Mouse (Mus musculus) spleen, adult 12 weeks (tissue): ENCODE data around the gene Zfp385c.

Source experiments
- DNase-seq: peaks from one replicate; pipeline ENCODE4 v3.0.0; 2022; ENCODE audit warnings: low spot score

Gene Zfp385c

DNA sequence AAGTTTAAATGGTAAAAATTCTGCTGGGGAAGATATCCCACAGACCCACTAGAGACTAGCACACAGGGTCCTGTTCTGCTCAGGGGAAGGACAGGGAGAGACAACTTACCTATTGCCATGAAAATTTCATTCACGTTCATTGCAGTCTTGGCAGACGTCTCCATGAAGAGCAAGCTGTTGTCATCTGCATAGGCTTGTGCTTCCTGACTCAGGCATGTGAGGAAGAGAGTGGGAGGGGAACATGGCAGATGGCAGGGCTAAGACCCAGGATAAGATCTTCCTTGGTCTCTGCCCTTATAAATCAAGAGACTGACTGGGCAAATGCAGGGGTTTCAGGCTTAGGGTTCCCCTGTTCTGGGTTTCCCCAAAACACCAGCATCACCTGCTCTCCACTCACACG is 24.4 kb upstream of the Zfp385c start:
- DNase-seq, result no peak

DNA sequence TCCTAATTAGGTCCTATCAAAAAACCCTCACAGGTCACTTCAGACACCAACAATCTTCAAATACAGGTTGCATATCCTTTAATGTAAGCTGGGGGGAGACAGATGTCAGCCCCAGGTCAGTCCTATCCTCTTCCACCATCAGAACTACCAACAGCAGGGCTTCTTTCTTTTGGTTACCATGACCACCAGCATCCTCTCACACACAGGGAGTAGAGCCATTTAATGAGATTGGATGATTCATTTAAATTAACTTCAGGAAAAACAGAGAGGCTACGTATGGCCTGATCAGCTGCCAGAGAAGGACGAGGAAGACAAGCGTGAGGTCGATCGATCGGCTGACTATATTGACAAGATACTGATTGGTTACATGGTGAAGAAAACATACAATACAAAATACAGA is 22.7 kb upstream of the Zfp385c start:
- DNase-seq, result no peak

- peak; percentile 70 for DNase-seq
These were observed 22.3 kb upstream of the Zfp385c start for GRCm38 (mm10) chr11:100714534-100714915.

DNA sequence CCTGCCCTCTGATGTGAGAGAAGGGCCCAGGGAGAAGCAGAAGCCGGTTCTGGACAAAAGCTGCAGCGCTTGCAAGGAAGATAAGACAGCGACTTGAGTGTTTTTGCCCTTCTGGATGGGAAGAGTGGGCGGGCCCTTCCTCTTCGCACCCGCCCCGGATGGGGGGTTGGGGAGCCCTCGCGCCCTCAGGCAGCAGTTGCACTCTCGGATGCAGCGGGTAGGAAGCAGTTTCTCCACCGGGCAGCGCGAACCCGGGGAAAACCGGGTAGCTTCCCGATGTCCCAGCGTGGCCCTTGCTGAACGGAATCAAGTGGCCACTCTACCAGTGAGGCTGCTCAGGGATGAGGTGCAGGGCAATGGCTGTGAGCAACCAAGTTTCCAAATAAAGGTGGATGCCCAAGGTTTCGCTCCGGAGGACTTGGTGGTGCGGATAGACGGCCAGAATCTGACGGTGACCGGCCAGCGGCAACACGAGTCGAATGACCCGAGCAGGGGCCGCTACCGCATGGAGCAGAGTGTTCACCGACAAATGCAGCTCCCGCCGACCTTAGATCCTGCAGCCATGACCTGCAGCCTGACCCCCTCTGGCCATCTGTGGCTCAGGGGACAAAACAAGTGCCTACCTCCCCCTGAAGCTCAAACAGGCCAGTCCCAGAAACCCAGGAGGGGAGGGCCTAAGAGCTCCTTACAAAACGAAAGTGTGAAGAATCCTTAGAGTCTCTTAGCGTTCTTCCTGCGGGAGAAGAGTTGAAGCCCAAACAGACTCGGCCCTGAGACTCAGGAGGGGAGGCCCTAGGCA is 21.7 kb upstream of the Zfp385c start, which contains the start of gene Hspb9:
Gene Hspb9, plus strand, starts transcription at position 116 of the 799 bp plus-strand sequence.
- peak; percentile 60 for DNase-seq

- no peak for DNase-seq
These were observed 20.9 kb upstream of the Zfp385c start for GRCm38 (mm10) chr11:100713174-100713573.

DNA sequence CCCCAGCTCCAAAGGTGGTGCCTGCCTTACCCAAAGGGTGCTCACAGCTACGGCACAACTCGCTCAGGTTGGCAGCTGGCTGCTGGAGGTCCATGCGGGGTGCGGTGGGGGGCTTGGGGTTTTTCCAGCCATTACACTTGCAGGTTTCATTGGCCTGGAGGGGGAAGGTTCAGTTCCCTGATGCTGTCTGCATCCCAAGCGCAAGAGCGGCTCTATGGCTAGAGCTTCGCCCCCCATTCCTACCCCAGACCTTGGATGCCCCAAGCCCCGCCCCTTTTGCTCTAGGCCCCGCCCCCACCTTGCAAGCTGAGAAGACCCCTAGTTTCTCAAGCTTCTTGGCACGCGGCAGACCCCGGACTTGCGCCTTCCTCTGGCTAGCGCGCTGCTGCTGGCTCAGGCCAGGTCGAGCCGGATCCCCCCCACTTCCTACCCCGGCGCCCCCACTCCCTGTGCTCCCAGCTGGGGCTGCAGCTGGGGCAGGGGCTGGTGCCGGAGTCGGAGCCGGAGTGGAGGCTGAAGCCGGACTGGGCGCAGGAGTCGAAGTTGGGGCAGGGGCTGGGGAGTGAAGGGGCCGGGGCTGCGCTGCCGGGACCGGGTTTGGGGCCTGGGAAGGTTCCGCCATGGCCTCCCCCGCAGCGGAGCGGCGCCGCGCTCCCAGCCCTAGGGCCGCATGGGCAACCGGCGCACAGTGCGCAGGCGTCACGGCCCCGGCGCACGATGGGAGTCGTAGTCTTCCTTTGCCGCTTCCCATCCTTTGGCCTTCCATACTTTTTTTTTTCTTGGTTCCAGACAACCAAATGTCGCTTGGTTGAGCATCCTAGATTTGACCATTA is 19.7 kb upstream of the Zfp385c start, which contains the start of gene Kat2a:
Gene Kat2a, minus strand, starts transcription at position 683 of the 833 bp plus-strand sequence.
- DNase-seq, result no peak

DNA sequence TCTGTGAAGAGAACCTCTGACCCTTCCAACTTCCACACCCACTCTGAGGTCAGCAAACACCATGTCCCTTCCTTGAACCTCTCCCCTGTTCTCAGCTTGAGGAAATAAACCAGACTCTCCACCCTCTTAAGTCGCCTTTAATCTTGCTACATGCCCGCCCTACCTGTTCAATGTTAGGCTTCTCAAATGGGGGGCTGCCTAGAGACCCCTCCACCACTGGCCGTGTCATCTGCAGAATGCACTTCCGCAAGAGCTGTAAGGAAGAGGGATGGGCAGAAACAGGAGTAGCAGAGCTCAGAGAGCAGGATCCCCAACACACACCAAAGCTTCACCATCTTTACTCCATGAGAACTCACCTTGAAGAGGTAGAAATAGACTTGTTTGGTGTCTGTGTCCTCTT is 18.7 kb upstream of the Zfp385c start:
- DNase-seq, result no peak

DNA sequence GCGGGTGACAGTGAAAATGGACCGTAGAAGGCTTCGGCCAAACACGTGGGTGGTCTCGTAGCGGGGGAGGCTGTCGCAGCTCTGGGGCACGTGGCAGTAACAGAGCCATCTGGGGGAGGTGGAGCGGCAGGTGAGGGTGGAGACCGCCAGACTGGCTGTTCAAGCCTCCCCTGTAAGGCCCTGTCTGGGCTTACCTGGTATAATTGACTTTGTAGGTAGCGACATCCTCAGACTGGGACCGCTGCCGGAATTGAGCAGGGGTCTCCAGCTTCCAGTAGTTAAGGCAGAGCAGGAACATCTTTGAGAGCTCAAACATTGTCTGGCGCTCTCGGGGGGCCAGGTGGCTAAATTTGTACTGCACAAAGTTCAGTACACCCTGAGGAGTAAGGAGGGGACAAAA is 18.3 kb upstream of the Zfp385c start:
- DNase-seq, result no peak

- DNase-seq, result no peak
These were observed 17.1 kb upstream of the Zfp385c start for GRCm38 (mm10) chr11:100709201-100709810.

GRCm38 (mm10) chr11:100705095-100705747 is 13.0 kb upstream of the Zfp385c start:
- no peak for DNase-seq

- DNase-seq, result peak; percentile 33
These were observed 11.7 kb upstream of the Zfp385c start, which contains the start of gene Dhx58 for GRCm38 (mm10) chr11:100703851-100704531. Dhx58 (minus strand) TSS chr11:100704271.

DNA sequence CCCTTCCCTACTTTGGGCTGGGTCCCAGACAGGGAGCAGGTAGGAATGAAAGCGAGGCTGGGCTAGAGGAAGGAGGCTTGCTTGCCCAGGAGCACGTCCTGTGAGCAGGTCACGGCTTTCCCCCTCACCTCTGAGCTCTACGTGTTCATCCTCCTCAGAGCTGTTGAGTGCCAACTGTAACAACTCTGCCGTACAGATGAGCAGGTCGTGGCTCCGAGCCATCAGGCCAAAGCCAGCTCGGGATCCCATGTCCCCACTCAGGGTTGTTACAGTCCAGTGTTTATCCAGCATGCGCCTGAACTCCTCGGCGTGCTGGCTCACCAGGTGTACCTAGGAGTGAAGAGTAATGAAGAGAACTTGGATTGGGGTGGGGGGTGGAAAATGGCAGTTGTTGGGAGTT is 11.1 kb upstream of the Zfp385c start:
- DNase-seq, result no peak

- DNase-seq, result no peak
These were observed 10.7 kb upstream of the Zfp385c start for GRCm38 (mm10) chr11:100702906-100703305.

GRCm38 (mm10) chr11:100702081-100702851 is 10.0 kb upstream of the Zfp385c start:
- peak; percentile 55 for DNase-seq

GRCm38 (mm10) chr11:100701301-100701700 is 9.0 kb upstream of the Zfp385c start:
- DNase-seq, result no peak

GRCm38 (mm10) chr11:100700710-100701109 is 8.5 kb upstream of the Zfp385c start:
- DNase-seq, result no peak

DNA sequence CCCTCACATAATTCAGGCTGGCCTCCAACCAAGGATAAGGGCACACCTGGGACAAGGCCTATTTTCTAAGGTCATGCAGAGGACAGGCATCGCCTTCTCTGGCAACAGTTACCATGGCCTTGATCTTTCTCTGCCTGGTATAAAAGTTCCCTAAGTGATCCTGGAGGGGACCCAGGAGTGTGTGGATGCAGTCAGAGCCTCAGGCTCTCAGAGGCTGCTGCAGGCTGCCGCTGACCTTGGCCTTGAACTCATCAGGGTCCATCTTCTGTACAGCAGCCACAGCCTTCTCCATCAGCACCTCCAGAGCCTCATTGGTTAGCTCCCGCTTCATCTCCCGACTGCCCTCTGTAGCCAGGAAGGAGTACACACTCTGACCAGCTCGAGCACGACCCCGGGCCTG is 5.7 kb upstream of the Zfp385c start:
- DNase-seq, result no peak

- DNase-seq, result peak; percentile 55
These were observed 2.7 kb upstream of the Zfp385c start for GRCm38 (mm10) chr11:100694926-100695325.

DNA sequence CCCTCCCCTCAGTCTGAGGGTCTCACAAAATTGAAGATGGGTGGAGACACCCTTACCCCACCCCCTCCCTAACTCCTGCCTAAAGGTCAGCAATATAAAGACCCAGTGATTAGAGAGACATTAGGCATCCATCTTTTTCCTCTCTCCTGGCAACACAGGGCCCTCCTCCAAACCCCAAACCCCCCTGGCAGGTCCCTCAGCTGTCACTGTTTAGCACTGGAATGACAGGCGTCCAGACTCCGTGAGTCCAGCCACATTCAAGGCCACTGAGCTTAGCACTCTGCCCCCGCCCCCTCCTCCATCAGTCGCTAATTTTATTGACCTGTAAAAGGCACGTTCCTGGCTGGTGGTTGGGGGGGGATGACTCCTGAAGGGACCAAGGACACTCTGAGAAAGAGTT is 899 bp upstream of the Zfp385c start:
- DNase-seq, result no peak

DNA sequence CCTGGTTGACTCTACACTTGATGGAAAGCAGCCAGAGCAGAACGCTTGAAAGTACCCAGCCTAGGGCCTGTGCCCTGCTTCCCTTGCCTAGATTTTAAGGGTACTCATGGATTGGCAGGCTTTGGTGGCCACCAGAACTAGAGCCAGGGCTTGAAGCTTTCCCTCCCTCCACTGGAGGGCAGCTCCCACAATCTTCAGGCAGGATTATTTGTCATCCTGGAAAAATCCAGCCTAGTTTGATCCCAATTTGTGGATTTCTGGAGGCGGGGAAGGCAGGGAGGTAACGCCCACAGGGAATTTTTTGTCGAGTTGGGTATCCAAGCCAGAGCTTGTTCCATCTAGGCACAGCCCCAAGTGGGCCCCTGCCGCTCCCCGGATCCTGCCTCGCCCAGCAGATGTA is 1.9 kb downstream of the Zfp385c start:
- no peak for DNase-seq

DNA sequence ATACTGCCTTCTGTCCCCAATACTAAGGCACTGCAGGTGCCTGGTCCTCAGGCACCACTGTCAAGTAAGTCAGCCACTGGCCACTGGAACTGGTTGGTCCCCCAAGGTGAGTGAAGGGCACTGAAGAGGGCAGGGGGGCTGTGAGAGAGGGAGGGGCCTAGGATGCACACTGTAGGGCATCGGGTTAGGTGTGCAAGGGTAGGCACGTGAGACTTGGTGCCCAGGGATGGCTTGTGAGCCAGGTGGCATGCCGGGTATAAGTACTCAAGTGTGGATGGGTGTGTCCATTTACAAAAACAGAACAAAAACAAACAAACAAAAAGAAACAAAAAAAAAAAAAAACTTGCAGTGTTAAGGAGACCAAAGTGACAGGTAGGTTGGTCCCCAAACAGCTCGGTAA is 3.8 kb downstream of the Zfp385c start:
- DNase-seq, result no peak
